Mouse (Mus musculus) ES-E14 (cell line): ENCODE results near the gene Nfkbil1.

Source experiments
- HCFC1 ChIP-seq: IDR thresholded peaks from 2 replicates; pipeline ENCODE4 v1.6.1; 2012; ENCODE audit warnings: low read length, inconsistent platforms, borderline replicate concordance; ENCODE audit not compliant: insufficient read depth
- ZNF384 ChIP-seq: IDR thresholded peaks from 2 replicates; pipeline ENCODE4 v1.6.1; 2012; ENCODE audit warnings: low read depth, low read length, inconsistent platforms

- TF ChIP-seq HCFC1 (no peak), ZNF384 (no peak)
These were observed 39.2 kb upstream of the Nfkbil1 start for GRCm38 (mm10) chr17:35274770-35275169.
